Mouse (Mus musculus) fat pad, adult 2 months (tissue): ENCODE data around the gene Kif1b.
"Not testable (repeated sequence)": the region's sequence is repeated elsewhere in the genome, so short reads cannot be mapped to it uniquely, and the experiment has no call there.

Experiments
- DNase-seq: peaks from one replicate; pipeline ENCODE4 v3.0.0-alpha.2; 2011; ENCODE audit warnings: low read depth, low spot score; ENCODE audit errors: extremely low read depth

Kif1b gene

DNA sequence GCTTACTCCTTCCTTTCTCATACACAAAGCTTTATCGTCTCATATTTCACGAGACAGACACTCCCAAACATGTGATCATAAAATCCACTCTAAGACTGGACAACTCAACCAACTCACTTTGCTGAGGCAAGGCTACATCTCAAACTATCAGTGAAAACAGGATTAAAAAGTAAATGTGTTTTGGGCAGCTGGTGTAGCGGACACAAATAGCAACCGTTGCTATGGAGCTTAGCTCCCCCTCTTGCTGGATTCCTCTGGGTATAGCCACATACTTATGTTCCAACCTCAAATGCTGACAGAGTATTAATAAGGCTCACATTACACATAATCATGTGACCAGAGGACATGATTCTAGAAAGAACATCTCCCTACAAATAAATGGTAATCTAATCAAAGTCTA lies 29.9 kb downstream of the Kif1b start:
- no peak for DNase-seq

DNA sequence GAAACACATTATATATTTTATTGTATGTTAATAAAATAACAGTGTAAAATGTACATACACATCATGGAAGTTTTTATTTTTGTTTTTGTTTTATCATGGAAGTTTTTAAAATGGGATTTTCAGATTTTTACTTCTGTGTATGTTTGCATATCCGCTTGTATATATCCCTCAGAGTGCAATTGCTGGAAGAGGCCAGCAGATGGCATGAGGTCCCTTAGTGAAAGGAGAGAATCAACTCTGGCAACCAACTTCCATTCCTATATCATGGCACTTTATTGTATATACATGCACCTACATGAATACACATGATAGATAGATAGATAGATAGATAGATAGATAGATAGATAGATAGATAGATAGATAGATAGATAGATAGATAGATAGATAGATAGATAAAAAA lies 34.4 kb downstream of the Kif1b start:
- DNase-seq, result no peak

DNA sequence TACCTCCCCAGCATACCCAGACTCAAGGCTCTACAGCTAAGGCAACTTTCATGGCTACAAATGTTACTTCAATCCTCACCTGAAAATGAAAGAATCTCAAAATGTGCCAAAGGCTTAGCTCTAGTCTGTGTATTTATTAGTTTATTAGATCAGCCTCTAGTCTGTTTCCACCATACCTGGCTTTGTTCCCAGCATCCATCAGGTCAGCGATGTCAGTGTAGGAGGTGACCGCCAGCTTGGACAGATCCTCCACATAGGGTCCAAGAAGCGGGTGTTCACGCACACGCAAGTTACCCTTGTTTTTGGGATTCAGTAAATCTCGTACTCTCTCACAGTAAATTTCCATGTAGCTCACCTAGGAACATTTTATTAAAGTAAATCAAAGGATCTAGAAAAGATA lies 37.0 kb downstream of the Kif1b start:
- no peak for DNase-seq

DNA sequence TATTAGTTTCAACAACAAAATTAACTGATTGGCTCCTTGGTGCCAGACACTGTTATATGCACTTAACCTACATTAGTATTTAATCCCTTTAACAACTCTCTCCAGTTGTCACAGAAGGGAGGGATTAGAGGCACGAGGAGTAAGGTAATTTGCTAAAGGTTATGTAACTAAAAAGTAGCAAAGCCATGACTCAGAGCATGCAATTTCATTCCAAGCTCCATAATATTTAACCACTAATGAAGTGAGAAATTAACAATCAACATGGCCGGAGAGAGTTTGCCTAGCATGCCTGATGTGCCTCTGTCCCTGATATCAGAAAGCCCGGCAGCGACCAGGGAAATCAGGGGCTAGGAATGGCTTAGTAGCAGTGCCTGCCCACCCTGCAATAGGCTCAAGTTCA lies 38.5 kb downstream of the Kif1b start:
- no peak for DNase-seq

DNA sequence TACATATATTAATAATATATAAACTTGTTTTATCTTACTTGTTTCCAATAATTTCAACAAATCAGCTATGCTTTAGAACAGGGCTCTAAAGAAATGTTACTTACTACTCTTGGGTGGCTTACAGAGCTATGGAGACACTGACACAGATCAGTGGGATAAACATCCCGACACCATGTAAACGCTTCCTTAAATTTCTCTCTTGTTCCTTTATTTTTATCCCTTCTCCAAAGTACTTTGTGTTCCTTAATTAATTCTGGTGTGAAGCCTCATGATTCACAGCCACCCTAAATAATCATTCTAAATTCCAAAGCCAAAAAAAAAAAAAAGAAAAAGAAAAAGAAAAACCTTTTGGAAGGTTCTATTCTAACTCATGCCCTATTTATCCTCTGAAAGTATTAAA lies 42.6 kb downstream of the Kif1b start:
- DNase-seq, result no peak

DNA sequence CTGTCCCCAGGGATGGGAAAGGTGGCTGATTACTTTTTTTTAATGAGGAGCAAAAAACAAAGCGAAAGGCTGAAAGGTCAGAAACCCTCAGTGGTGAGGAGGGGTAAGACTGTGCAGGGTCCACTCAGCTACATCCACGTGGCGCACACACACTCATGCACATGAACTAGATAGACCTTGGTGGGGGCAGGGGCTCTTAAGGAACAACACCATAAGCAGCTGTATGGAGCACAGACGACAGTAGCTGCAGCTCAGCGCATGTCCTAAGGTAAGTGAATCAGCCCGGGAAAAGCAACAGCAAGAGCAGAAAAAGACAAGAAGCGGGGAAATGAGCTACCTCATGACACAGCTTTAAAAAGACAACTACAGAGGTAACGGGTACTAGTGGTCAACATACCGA lies 44.3 kb downstream of the Kif1b start:
- no peak for DNase-seq

DNA sequence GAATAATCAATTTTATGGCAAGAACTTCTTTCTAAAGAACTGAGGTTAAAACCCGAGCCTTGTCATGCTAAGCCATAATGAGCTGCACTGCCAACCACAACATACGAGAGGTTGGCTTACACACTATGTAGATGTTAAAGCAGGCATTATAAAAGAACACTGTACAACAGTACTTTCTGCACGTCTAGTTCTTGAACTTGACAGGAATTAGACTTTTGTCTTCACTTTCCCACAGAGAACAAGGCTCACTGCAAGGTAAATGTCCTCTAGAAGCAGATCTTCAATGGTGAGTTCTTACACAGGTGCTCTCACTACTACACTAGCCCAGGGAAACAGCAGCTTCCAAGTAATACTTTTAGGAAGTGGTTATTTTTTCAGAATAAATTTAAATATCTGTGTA lies 46.0 kb downstream of the Kif1b start:
- no peak for DNase-seq

DNA sequence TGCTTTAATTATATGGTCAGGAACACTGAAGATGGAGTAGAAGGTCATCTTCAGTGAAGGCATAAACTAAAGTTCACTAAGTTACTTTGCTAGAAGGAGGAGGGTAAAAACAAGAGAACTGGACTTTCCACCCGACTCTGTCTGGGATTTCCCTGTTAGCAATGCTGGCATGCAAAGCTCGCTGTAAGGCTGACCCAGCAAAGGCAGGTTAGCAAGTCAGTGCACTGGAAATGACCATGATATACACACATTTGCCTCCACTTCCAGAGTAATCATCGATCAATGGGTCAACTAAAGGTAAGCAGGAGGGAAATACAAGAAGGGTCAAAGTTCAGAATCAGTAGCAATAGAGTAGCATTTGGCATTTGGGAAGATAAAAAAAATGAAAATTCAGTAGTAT lies 46.6 kb downstream of the Kif1b start:
- DNase-seq, result no peak

DNA sequence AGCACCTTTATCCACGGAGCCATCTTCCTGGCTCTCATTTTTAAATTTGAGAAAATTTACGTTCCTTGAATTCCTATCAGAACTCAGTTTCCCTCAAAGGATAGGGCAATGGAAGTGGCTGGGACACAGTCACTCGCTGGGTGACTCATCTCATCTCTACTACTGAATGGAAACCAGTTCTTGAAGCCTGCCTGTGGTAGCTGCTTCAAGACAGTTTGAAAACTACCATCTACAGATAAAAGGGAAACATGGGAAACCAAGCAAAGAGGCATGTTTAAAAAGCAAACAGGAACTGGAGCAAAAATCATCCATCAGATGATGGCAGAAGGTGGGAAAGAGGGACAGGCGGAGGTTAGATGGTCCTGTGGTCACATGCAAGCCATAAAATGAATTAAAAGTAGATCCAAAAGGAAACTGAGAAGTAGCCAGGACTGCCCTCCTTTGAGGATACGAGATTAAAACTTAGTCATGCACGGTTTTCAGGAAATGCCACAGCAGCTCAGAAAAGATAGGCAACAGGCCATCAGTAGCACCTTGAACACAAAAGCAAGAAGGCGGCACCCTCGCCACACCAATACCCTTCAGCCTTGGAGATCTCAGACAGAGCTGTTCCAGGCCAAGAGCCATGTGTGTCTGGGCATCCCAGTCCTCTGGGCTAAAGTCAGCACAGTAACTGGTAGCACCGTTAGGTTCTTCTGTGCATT lies 48.0 kb downstream of the Kif1b start:
- DNase-seq, result no peak

DNA sequence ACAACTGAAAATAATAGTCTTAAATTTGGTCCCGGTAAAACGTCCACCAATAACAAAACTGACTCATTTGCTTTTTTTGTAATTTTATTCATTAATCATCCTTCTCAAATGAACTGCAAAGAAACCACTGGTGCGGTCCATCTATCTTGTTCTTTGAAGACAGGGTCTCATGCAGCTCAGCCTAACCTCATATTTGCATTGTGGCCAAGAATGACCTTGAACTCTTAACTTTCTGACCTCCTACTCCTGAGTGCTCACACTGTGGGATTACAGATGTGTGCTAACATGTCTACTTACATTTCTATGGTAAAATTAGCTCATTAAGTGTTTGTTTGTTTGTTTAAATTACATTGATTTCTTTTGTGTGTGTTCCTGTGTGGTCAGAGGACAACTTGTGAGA lies 48.6 kb downstream of the Kif1b start:
- DNase-seq, result no peak

DNA sequence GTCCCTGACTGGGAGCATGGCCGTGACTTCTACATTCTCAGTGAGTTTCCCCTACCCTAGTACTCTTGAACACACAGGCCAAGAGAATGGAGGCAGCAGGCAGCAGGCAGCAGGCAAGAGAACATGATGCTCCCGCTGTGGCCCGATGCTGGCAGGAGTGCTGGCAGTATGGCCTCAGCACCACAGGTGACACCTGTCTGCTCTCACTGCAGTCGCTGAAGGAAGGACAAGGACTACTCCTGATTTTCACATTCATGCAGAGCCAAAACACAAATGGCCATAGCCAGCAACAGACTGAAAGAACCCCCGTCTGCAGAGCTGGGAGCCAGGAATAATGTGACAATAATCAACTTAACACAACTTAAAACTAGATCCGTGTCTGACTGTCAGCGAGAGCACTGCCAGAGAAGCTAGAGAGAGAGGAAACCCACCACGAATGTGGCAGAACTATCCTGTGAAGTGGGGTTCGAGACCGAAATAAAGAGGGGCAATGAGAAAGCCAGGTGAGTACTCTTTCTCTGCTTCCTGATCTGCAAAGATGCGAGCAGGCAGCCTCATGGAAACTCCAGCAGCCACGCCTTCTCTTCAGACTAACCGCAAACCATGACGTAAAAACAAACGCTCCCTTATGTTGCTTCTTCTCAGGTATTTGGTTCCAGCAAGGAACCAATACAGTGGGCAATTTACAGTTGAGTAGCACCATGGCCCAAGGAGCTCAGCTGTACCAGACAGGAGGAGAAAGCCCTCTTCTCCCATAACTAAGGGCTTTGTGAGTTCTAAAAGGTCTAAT lies 50.8 kb downstream of the Kif1b start:
- DNase-seq, result no peak

DNA sequence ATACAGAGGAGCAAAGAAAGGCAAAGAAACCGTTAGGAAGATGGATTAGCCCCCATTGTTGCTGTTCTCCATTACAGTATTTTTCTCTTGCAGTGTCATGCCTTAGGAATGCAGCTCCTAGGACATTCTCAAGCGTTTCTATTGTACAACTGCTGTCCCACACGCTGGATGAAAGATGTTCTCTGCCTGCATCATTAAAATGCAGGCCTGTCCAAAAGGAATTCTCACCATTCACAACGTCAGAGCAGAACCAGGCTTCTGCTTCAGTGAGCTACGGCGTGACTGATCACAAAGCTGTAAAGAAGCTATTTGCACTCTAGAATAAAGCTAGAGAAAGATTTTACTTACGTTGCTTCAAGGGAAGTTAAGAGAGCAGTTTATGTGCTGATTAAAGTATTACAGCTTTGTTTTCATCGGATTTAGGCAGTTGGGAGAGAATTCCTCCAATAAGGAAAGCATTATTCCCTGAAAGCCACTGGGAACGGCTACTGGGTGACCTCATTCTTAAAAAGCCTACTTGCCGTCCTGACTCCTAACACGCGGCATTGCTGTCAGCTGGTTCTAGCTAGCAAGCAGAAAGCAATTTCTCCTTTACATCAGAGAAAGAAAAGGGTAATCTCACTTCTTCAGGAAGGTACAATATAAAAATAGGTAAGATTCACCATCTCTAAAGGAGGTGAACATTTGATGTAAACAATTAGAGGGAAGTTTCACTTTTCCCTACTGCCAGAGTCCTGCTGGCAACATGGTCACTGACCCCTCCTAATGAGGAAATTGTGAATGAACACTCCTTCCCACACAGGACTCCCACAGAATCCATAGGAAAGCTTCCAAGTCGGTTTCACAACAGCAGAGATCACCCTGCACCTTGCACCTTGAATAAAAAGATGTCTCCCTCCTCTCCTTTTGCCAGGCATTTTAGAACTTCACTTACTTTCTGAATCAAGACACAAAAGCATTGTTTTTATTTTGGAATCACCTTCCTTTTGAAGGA lies 51.9 kb downstream of the Kif1b start:
- DNase-seq, result peak; percentile 14

DNA sequence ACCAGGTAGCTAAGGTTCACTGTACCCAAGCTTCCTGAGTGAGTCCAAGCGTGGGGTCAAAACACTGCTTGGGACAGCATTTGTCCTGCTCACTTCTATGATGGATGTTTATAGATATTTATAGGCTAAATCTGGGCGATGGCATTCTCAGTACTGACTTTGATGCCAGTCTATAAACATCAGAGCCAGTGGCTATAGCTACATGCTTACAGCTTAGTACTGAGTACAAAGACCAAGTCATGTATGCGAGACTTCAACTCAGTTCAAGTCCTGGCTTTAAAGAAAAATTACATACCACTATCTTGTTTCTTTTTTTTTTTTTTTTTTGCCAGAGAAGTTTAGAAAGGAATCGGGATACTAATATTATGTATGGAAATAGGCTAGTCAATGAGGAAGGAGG lies 52.7 kb downstream of the Kif1b start:
- DNase-seq, result no peak

DNA sequence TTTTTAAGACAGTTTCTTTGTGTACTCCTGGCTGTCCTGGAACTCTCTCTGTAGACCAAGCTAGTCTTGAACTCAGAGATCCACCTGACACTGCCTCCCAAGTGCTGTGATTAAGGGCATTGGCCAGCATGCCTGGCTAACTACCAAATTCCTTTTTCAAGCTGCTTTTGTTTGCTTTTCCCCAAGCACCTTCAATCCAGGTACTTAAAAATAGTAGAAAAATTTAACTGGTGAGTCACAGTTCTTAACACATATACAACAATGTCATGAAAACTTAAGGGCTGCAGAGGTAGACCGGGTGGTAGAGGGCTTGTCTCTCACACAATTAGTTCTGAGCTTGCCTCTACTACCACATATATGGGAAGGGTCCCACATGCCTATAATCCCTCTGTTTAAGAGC lies 58.2 kb downstream of the Kif1b start:
- no peak for DNase-seq

DNA sequence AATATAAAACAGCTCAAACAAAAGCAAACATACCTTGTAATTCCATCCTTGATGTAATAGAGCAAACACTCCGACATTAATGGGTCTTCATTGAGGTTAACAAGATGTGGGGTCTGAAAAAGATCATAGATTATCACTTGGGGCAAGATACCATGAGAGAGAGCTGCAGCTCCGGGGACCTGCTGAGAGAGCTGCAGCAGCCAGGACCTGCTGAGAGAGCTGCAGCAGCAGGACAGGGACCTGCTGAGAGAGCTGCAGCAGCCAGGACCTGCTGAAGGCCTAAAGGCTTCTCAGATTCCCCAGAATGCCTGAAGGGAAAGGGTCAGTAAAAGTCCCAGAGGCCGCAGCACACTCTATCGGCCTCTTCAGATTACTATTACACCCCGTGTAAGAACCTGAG lies 59.7 kb downstream of the Kif1b start:
- no peak for DNase-seq

DNA sequence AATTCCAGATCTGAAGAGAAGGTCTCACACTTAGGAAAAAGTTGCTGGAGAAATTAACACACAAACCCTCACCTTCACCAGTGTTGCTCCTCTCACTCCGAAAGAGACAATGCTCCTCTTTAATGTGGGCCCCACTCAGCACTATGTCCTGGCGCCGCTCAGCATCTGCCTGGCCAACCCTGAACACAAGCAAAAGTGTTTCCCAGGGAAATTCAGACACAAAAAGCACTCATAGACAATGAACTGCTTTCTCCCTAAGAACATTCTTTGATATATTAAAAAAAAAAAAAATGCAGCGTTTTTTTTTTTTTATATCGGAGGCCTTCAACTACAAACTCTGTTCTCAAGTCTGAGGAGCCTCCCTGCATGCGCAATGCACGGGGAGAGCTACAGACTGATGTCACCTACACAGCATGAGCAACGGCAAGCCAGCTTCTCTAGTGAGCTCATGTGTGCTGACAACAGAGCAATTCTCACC lies 60.3 kb downstream of the Kif1b start:
- DNase-seq, result no peak

DNA sequence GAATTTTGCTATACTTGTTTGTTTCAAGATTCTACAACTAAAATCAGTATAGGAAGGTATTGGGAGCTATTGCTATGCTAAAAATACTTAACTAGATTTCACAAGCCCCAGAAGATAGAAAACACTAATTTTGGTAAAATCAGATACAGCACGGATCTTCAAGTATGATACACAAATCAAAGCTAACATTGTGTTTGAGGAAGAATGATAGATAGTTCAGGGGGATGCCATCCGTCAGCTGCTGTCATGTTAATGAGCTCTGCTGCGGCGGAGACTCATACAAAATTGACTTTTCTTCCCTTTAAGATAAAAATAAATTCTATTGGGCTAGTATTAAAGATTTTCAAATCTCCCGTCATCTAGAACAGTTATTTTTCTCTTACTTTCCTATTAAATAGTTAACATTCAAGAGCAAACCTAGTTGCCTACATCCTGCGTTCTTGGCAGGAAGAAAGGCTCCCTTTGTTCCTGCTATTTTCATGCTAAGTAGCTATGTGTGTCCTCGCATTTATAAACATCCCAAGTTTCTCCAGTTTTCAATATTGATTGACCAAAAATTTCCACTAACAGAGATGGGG lies 60.8 kb downstream of the Kif1b start:
- DNase-seq, result no peak

DNA sequence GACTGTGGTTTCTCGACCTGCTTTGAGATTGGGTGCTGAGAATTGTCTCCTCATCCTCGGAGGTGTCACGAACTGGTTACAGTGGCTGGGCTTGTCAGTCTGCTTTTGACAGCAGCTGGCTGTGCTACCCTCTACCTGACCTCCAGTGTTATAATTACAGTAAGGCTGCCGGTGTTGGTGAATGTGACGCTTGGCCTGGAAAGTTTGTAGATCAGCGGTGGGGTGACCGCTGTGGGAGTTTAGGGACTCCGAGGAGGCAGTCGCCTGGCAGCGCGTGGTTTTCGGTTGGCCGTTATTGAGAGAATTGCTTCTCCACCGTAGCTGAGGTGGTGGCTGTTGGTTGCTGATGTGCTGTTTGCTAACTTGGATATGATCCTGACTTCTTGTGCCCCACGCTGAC lies 70.5 kb downstream of the Kif1b start:
- no peak for DNase-seq

DNA sequence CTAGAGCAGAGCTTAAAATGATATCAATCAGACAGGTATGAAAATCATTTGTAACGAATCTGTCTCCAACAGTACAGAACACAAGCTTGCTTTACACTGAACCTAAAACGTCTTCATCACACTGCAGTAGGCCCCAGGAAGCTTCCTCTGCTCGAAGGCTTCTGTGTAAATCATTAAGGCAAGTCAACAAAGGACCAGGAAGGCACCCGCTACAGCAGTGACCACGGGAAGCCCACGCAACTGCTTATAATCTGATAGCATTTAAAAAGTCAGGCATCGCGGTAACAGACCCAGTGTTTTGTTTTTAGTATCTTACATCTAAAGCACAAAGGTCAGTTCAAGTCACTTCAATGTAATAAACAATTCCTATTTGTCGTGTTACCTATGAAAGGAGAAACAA lies 73.6 kb downstream of the Kif1b start:
- DNase-seq, result no peak

DNA sequence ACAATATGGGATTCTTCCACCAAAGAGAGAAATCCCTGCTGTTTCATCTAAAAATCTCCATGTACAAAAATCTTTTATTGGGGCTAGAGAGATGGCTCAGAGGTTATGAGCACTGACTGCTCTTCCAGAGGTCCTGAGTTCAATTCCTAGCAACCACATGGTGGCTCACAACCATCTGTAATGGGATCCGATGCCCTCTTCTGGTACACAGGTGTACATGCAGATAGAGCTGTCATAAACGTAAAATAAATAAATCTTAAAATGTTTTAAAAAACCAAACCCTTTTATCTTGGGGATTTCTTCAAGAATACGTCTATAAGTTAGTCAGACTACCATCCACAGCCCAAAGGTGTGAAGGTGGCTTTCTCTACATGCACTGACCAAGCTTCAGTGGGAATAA lies 78.8 kb downstream of the Kif1b start:
- not testable (repeated sequence) for DNase-seq

DNA sequence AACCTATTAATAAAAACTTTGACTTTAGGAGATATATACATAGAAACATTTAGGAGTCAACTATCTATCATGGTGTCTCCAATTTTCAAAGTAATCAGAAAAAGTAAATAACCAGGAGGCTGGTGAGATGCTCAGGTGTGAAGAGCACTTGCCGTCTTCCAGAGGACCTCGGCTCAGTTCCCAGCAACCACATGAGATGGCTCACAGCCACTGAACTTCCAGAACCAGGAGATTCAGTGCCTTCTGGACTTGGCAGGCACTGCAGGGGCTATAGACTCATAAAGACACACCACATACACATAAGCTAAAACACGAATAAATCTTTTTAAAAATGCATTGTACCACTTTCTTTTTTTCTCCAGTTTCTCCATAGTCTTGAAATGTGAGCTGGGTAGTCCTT lies 79.2 kb downstream of the Kif1b start:
- no peak for DNase-seq
